Mouse (Mus musculus) olfactory bulb, adult 2 months (tissue): ENCODE results near the gene Agrp.

Source experiments
- CTCF ChIP-seq: fragments of 200-500 bp; IDR thresholded peaks from 2 replicates; pipeline ENCODE4 v1.5.1; 2012; ENCODE audit warnings: low read depth, mild to moderate bottlenecking, low read length, moderate library complexity; ENCODE audit not compliant: insufficient read depth
- POLR2A ChIP-seq: fragments of 200-500 bp; IDR thresholded peaks from 2 replicates; pipeline ENCODE4 v1.6.1; 2012; ENCODE audit warnings: mild to moderate bottlenecking, low read depth, low read length, moderate library complexity; ENCODE audit not compliant: insufficient read depth

DNA sequence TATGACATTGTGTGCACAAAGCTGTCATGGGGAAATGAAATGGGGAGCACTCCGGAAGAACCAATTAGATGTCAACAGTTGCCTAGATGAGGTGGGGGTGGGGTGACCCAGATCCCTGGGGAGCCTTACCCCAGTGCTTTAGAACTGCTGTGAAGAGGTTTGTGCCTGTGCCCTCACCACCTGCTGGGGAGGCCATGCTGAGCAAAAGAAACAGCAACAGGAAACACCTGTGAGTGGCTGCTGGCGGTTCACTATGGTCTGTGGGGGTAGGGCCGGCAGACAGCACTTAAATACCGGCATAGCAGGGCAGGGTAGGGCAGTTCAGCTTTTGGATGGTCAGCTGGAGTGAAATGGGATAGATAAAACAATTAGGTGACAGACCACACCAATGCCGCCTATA is 14.1 kb downstream of the Agrp start:
- TF ChIP-seq POLR2A (no peak), CTCF (no peak)
